Mouse (Mus musculus) spleen, adult 2 months (tissue): Measurements from ENCODE around the gene Nme9.

Source experiments
- CTCF ChIP-seq: fragments of 200-500 bp; IDR thresholded peaks from 2 replicates; pipeline ENCODE4 v1.5.1; 2011; ENCODE audit warnings: mild to moderate bottlenecking, inconsistent platforms; ENCODE audit not compliant: insufficient read depth, insufficient read length, insufficient replicate concordance; ENCODE audit errors: extremely low read depth
- POLR2A ChIP-seq: fragments of 200-500 bp; IDR thresholded peaks from 2 replicates; pipeline ENCODE4 v1.6.1; 2011; ENCODE audit warnings: low read depth, low read length, inconsistent platforms

DNA sequence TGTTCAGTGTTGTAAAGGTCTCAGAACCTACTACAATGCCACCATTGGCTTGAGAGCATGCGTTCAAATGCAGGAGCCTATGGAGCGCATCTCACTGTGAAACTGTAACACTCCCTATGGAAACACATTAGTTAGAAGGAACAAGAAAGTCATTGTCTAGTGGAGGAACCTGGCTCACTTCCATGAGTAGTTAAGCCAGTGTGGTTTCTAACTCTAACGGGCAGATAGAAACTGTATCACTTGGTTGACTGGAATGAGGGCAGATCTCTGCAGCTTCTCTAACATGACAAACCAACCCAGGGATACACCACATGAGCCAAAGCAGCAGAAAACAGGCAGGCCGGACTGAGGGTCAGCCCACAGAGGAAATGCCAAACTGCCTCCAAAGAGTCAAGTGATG is 2.9 kb downstream of the Nme9 start:
- TF ChIP-seq CTCF, result no peak
- TF ChIP-seq POLR2A, result no peak
